Mouse (Mus musculus) midbrain, embryonic 15.5 days (tissue): ENCODE measurements around the gene Prlr. TPM values are rescaled to one million over a fixed set of nuclear protein-coding genes. Genes with fewer than 3 reads are reported as not detected.
A peak's percentile ranks its signal among the peaks of the same experiment; 100 is the strongest.

ENCODE experiments used
- ATAC-seq: fragments of 200-750 bp; cut with Nextera tagmentation; replicated peaks from 2 replicates; pipeline ENCODE4 v1.8.0; 2017; ENCODE audit warnings: moderate TSS enrichment
- H3K27ac ChIP-seq: fragments of 300-500 bp; sonication (generic); 2 replicates; pipeline ENCODE4 v1.5.1; 2015; ENCODE audit warnings: mild to moderate bottlenecking, inconsistent platforms
- H3K27me3 ChIP-seq: fragments of 300-500 bp; sonication (generic); replicated peaks from 2 replicates; pipeline ENCODE4 v1.6.1; 2015; ENCODE audit warnings: inconsistent platforms
- H3K36me3 ChIP-seq: fragments of 300-500 bp; sonication (generic); replicated peaks from 2 replicates; pipeline ENCODE4 v1.6.1; 2015; ENCODE audit warnings: inconsistent platforms
- H3K4me1 ChIP-seq: fragments of 300-500 bp; sonication (generic); 2 replicates; pipeline ENCODE4 v1.6.1; 2015; ENCODE audit warnings: inconsistent platforms
- H3K4me2 ChIP-seq: fragments of 300-500 bp; sonication (generic); 2 replicates; pipeline ENCODE4 v1.6.1; 2015; ENCODE audit warnings: inconsistent platforms, mild to moderate bottlenecking, moderate library complexity
- H3K4me3 ChIP-seq: fragments of 300-500 bp; sonication (generic); 2 replicates; pipeline ENCODE4 v1.5.1; 2015; ENCODE audit warnings: mild to moderate bottlenecking, inconsistent platforms
- H3K9ac ChIP-seq: fragments of 300-500 bp; sonication (generic); 2 replicates; pipeline ENCODE4 v1.6.1; 2015; ENCODE audit warnings: mild to moderate bottlenecking, inconsistent platforms
- H3K9me3 ChIP-seq: fragments of 300-500 bp; sonication (generic); 2 replicates; pipeline ENCODE4 v1.6.1; 2016; ENCODE audit warnings: inconsistent platforms
- WGBS: fragments of 180-500 bp; shearing (Covaris S2); methylation state at CpG from one replicate; pipeline ENCODE4 v1.1.7; 2015; ENCODE audit warnings: mixed read lengths; 5-methylcytosine and 5-hydroxymethylcytosine counted together
- polyA plus RNA-seq: library from polyadenylated mRNA; unstranded; fragments of >200 nt; fragmentation: Nextera tagmentation; extraction: Ambion mirVana; gene quantifications from 2 replicates; pipeline ENCODE4 v1.2.1, GENCODE M21; 2015

Gene Prlr
- polyA plus RNA-seq, 1 experiment from 2014 or later, result 1.3 TPM

DNA sequence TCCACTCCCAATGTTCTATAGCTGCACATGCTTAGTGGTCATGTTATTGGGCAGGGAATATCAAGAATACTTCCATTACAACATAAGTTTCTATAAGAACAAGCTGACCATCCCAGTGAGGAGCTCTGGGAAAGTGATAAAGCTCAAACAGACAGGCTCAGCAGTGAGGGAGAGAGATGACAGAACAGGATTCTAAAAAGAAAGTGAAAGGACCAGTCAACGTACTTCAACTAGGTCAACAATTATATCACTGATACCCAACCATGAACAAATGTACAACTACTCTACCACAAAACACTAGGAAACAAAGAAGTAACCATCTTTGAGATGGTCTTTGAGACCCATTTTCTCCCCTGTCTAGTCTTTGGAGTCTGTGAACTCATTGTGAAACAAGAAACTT is 119.5 kb downstream of the Prlr start:
- H3K36me3 ChIP-seq, result no peaks in the 10 kb centered on the region
- no peak for ATAC-seq
- H3K4me3 ChIP-seq, result no peak overlapping the region
- no peak overlapping the region for H3K27ac ChIP-seq
- H3K4me2 ChIP-seq, result no peak overlapping the region
- H3K27me3 ChIP-seq, result no peaks in the 10 kb centered on the region
- H3K9ac ChIP-seq, result no peak overlapping the region
- H3K4me1 ChIP-seq, result no peaks in the 10 kb centered on the region
- no peaks in the 10 kb centered on the region for H3K9me3 ChIP-seq
- 83% methylated on average over 1 of the region's 1 CpGs for WGBS

DNA sequence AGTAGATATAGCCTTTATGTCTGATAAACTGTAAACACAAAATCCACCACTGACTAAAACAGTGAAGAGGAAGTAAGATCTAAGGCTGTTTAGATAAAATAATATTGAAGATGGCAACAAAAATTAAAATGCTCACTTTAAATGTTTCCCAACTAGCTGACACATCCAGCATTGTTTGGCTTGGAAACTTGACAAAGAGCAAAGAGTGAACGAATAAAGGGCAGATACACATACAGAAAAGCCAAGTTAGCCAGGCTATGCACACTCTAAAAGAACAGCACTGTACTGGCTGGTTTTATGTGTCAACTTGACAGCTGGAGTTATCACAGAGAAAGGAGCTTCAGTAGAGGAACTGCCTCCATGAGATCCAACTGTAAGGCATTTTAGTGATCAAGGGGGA is 121.0 kb downstream of the Prlr start:
- Histone ChIP-seq H3K4me2 (no peak overlapping the region), H3K9me3 (no peaks in the 10 kb centered on the region), H3K9ac (no peak overlapping the region), H3K27ac (no peak overlapping the region), H3K4me3 (no peak overlapping the region), H3K27me3 (no peaks in the 10 kb centered on the region), H3K4me1 (no peaks in the 10 kb centered on the region), H3K36me3 (no peaks in the 10 kb centered on the region)
- ATAC-seq, result no peak
- WGBS, result 84% methylated on average over 1 of the region's 1 CpGs

DNA sequence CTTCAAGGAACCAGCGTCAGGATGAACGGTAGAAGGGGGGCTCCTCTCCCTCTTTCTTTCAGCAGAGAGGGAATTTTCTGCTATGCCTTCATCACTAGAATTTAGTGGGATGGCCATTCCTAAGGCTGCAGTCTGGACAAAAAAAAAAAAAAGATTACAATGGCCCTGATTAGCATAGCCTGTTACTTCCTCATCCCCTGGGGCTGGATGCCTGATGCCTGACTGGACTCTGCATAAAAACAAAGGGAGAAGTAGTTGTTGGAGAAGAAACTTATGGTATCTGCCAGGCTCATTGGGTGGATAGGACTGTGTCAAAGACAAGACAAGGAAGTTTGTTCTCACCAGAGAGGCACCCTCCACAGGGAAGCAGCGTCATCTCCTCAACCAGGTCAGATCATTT is 122.4 kb downstream of the Prlr start:
- Histone ChIP-seq H3K27ac (no peak overlapping the region), H3K9ac (no peak overlapping the region), H3K27me3 (no peaks in the 10 kb centered on the region), H3K4me2 (no peak overlapping the region), H3K4me3 (no peak overlapping the region), H3K36me3 (no peaks in the 10 kb centered on the region), H3K4me1 (no peaks in the 10 kb centered on the region), H3K9me3 (no peaks in the 10 kb centered on the region)
- WGBS, result 67% methylated on average over 3 of the region's 3 CpGs
- no peak for ATAC-seq

DNA sequence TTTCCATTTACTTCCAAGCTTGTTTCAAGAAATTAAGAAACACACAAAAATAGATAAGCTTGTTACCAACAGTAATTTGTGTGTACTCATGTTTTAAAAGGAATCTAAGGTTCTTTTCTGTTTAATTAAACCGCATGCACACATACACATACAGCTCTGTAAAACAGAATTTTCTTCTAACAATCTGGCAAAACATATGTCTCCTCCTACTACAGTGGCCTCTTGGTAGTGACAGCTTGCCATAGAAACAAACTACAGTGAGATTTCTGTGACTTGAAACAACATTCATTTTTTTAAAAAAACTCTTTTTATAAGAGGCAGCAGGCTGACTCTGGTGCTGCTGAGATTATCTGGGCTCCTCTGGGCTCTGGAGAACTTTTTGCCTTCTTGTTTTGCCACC is 129.4 kb downstream of the Prlr start:
- 91% methylated on average over 1 of the region's 1 CpGs for WGBS
- Histone ChIP-seq H3K27ac (no peak overlapping the region), H3K9ac (no peak overlapping the region), H3K4me2 (no peak overlapping the region), H3K36me3 (no peaks in the 10 kb centered on the region), H3K27me3 (no peaks in the 10 kb centered on the region), H3K4me1 (no peaks in the 10 kb centered on the region), H3K4me3 (no peak overlapping the region), H3K9me3 (no peaks in the 10 kb centered on the region)
- ATAC-seq, result no peak

DNA sequence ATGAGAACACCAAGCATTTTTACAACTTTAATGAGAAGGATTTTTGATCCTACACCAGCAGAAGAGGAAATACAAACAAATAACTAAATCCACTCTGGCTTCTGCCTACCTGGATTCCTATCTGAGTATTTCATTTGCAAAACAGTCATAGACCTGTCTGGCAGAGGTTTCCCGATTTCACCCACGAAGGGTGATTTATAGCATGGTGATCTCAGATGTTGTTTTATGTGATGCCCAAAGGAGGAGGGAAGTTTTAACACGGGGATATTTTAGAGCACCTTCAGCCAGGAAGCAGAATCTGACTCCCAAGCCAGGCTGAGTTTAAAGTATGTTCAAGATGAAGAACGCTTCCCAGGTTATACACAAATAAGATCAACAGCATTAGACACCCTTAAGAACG is 134.8 kb downstream of the Prlr start:
- Histone ChIP-seq H3K27me3 (no peaks in the 10 kb centered on the region), H3K36me3 (no peaks in the 10 kb centered on the region), H3K9me3 (no peaks in the 10 kb centered on the region), H3K4me1 (no peaks in the 10 kb centered on the region), H3K9ac (no peak overlapping the region), H3K4me3 (no peak overlapping the region), H3K4me2 (no peak overlapping the region), H3K27ac (no peak overlapping the region)
- 88% methylated on average over 5 of the region's 5 CpGs for WGBS
- ATAC-seq, result no peak

DNA sequence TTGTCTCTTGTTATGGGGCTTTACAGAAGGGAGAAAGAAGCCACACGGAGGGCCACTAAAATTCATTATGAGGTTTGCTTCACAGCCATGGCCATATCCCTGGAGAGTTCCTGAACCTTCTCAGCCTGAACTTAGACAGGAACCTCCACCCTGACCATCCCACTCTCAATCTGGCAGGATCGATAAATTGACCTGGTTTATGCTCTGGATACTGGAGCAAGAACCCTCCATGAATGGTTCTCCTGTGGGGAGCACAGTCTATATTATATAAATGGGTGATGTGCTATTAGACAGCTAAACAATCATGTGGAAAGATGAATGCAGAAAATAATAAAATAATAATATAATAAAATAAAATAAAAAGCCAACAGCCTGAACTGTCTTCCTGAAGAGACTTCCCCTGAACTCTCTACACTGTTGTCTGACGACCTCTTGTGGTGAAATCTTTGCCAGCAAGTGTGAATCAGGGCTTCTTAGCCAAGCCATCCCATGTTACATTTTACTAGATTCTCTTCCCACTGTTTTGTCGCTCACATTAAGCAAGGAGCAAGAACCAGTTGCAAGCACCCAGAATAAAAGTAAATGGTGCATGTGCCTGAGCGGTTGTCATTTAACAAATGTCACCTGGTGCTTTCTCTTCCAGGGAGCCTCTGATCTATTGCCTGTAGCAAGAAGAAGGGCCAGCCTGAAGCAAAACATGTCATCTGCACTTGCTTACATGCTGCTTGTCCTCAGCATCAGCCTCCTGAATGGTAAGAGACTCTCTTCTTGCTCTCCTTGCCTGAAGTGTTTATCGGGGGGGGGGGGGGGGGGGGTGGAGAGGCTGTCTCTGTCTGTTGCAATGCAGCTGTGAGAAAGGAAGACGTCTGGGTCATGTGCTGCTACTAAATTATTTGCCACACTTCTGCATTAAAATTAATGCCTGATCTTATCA is 136.8 kb downstream of the Prlr start:
- 49% methylated on average over 7 of the region's 7 CpGs for WGBS
- H3K4me1 ChIP-seq, result no peaks in the 10 kb centered on the region
- no peaks in the 10 kb centered on the region for H3K27me3 ChIP-seq
- H3K4me2 ChIP-seq, result no peak overlapping the region
- no peaks in the 10 kb centered on the region for H3K36me3 ChIP-seq
- peak; percentile 90 for ATAC-seq
- no peak overlapping the region for H3K9ac ChIP-seq
- no peak overlapping the region for H3K27ac ChIP-seq
- H3K9me3 ChIP-seq, result no peaks in the 10 kb centered on the region
- H3K4me3 ChIP-seq, result no peak overlapping the region

DNA sequence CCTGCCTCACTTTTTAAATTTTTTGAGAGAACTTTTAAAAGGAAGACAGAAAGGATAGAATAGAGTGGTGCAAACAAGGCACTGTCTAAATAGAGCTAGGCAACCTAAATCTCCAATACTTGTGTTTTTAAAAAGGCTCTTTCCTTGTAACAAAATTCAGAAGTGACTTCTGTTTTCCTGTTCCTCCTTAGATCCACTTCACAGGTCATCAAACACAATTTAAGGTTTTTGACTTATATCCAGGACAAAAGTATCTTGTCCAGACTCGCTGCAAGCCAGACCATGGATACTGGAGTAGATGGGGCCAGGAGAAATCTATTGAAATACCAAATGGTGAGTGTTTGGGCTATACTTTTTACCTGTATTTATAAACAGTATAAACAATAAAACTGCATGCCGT is 148.0 kb downstream of the Prlr start, which contains the start of gene Gm21973:
Gm21973 (plus strand) TSS at position 301 of the 400 bp plus-strand sequence.
- Histone ChIP-seq H3K4me2 (no peak within 1 kb of the TSS), H3K9ac (no peak within 1 kb of the TSS), H3K27me3 (no peaks in the 10 kb centered on the region), H3K36me3 (no peaks in the 10 kb centered on the region), H3K4me1 (no peaks in the 10 kb centered on the region), H3K27ac (no peak within 1 kb of the TSS), H3K9me3 (no peaks in the 10 kb centered on the region), H3K4me3 (no peak within 1 kb of the TSS)
- WGBS, result 94% methylated on average over 2 of the region's 2 CpGs
- no peak for ATAC-seq

DNA sequence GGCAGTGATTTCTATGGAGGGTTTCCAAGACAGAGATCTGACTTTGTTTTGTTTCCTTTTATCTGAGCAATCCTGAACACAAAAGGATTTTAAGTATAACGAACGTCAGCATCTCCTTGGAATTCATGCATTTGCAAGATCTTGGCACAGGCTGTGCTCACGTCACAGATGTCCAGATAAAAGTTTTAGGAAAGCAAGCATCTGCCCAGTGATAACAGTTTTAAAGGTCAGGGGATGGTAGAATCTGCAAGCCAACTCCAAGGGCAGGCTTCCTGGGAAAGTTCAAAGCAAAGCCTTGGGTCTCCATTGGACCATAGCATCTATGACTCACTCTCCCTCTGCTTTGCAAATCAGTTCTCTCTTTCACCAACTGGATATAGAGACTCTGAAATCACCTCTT is 153.6 kb downstream of the Prlr start:
- no peaks in the 10 kb centered on the region for H3K27me3 ChIP-seq
- no peaks in the 10 kb centered on the region for H3K36me3 ChIP-seq
- WGBS, result 72% methylated on average over 3 of the region's 3 CpGs
- no peaks in the 10 kb centered on the region for H3K9me3 ChIP-seq
- no peak overlapping the region for H3K9ac ChIP-seq
- ATAC-seq, result no peak
- H3K4me1 ChIP-seq, result no peaks in the 10 kb centered on the region
- H3K4me3 ChIP-seq, result no peak overlapping the region
- no peak overlapping the region for H3K27ac ChIP-seq
- no peak overlapping the region for H3K4me2 ChIP-seq

DNA sequence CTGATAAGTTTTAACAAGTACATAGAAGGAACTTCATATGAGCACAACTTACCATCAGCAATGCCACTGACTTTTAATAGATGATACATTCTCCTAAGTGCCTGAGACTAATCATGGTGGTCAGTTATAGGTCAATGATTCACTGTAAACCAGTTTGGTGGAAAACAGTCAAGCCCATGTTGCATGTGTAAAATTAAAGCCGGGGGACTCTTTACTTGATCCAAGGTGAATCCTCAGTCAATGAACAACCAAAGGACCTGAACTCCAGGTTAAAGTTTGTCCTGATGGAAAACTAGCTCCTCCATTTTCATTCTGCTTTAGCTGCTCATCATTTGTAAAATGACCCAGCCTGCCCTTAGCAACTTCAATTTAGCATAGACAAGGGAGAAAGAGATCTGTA is 155.5 kb downstream of the Prlr start:
- no peaks in the 10 kb centered on the region for H3K27me3 ChIP-seq
- H3K4me1 ChIP-seq, result no peaks in the 10 kb centered on the region
- H3K27ac ChIP-seq, result no peak overlapping the region
- no peaks in the 10 kb centered on the region for H3K36me3 ChIP-seq
- H3K4me2 ChIP-seq, result no peak overlapping the region
- no peaks in the 10 kb centered on the region for H3K9me3 ChIP-seq
- H3K4me3 ChIP-seq, result no peak overlapping the region
- no peak for ATAC-seq
- WGBS, result 98% methylated on average over 1 of the region's 1 CpGs
- no peak overlapping the region for H3K9ac ChIP-seq

DNA sequence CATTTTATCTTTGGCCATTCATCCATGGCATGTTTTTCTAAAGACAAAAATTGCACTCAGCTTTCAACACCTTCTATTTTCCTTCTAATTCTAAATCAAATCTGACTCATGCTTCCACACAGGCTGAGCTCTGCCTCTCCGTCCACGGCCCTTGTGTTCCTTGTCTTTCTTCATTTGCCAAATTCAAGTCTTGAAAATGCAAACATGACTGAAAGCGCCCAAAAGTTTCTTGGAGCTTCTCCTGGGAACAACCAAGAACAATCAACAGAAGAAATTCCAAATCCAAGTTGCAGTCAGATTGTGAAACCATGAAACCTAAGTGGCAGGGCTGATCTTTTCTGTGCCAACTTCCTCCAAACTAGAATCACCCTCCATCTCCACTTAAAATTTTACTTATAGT is 161.6 kb downstream of the Prlr start:
- no peaks in the 10 kb centered on the region for H3K9me3 ChIP-seq
- H3K4me2 ChIP-seq, result no peak overlapping the region
- H3K4me3 ChIP-seq, result no peak overlapping the region
- H3K9ac ChIP-seq, result no peak overlapping the region
- 80% methylated on average over 3 of the region's 3 CpGs for WGBS
- ATAC-seq, result no peak
- H3K36me3 ChIP-seq, result no peaks in the 10 kb centered on the region
- H3K27me3 ChIP-seq, result no peaks in the 10 kb centered on the region
- H3K27ac ChIP-seq, result no peak overlapping the region
- H3K4me1 ChIP-seq, result no peaks in the 10 kb centered on the region

DNA sequence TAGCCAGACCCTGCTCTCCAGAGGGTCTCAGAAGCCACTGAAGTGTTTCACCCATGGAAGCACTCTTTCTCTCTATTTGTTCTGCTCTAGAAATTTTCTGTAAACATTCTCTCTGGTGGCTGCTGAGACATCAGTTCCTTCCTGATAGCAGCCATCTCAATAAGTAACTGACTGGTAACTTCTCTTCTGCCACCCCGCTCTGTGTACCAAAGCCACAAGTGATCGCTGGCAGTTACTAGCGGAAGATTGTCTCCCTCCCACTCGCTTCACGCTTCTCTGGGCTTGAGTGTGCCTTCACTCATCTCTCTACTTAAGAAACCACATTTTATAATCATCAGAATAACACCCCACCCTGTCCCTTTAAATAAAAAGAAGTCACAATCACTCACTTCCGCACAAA is 170.0 kb downstream of the Prlr start:
- 94% methylated on average over 6 of the region's 6 CpGs for WGBS
- H3K27me3 ChIP-seq, result no peaks in the 10 kb centered on the region
- H3K4me2 ChIP-seq, result no peak overlapping the region
- H3K27ac ChIP-seq, result no peak overlapping the region
- H3K4me1 ChIP-seq, result no peaks in the 10 kb centered on the region
- H3K4me3 ChIP-seq, result no peak overlapping the region
- no peaks in the 10 kb centered on the region for H3K9me3 ChIP-seq
- no peak overlapping the region for H3K9ac ChIP-seq
- no peak for ATAC-seq
- H3K36me3 ChIP-seq, result no peaks in the 10 kb centered on the region

DNA sequence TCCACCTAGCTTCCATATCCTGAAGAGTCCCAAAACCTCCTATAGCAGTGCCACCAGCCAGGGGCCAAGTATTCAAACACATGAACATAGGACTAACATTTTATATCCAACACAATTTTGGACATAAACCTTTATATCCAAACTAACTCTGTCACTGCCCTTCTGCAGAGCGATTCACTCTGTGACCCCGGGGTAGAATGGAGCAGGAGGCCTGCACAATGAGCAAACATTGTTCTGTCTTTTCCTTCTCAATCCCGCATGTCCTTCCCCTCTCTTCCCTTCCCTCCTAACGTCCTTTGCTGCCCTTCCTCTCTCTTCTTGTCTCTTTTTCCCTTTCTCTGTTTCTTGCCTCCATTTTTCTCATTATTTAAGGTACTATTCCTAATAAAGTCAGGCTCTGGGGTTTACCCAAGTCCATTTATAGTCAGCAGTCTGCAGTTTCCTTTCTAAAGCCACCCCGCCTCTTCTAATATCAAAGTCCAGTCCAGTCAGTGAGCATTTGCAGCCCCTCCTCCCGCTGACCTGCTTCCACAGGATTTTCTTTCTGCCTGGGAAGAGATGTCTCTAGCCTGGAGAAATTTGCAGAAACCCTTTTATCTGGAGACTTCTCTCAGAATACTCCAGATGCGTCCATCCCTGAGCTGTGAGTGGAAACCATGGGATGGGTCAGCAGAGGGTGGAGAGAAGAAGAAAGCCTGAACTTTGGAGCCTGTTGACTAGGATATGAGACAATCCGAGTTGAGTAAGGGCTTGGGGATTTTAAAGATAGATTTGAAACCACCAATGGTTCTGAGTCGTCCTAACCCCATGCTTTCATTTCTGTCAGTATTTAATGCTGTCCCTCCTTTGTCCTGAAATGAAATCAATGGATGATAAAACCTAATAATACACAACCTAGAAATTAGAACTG is 181.3 kb downstream of the Prlr start, which contains the start of gene Agxt2:
Agxt2 (plus strand) TSS at position 494 of the 910 bp plus-strand sequence.
- WGBS, result 78% methylated on average over 9 of the region's 9 CpGs
- ATAC-seq, result no peak

More for the DNA sequence above, 181.3 kb downstream of the Prlr start, which contains the start of gene Agxt2:
- Histone ChIP-seq H3K27ac (no peak within 1 kb of the TSS), H3K27me3 (no peaks in the 10 kb centered on the region), H3K4me2 (no peak within 1 kb of the TSS), H3K9ac (no peak within 1 kb of the TSS), H3K9me3 (no peaks in the 10 kb centered on the region), H3K36me3 (no peaks in the 10 kb centered on the region), H3K4me3 (no peak within 1 kb of the TSS), H3K4me1 (no peaks in the 10 kb centered on the region)
